Mouse (Mus musculus) kidney, adult 18-20 months (tissue): ENCODE measurements around the gene Vps13d.

ENCODE experiments used
- DNase-seq: peaks from one replicate; pipeline ENCODE4 v3.0.0; 2021

Gene Vps13d

GRCm38 (mm10) chr4:145033392-145033791, 161.4 kb downstream of the Vps13d start:
- DNase-seq, result no peak

GRCm38 (mm10) chr4:145032637-145033036, 162.2 kb downstream of the Vps13d start:
- no peak for DNase-seq

- DNase-seq, result peak; percentile 55
Observed at GRCm38 (mm10) chr4:145031510-145031909, 163.3 kb downstream of the Vps13d start.

- DNase-seq, result peak; percentile 67
Observed at GRCm38 (mm10) chr4:145026449-145026851, 168.4 kb downstream of the Vps13d start.

- peak; percentile 47 for DNase-seq
Observed at GRCm38 (mm10) chr4:145025409-145025762, 169.4 kb downstream of the Vps13d start.

- DNase-seq, result peak; percentile 44
Observed at GRCm38 (mm10) chr4:145024694-145025408, 170.0 kb downstream of the Vps13d start.

- DNase-seq, result peak; percentile 68
Observed at GRCm38 (mm10) chr4:145023911-145024310, 170.9 kb downstream of the Vps13d start.

GRCm38 (mm10) chr4:145022815-145023214, 172.0 kb downstream of the Vps13d start:
- peak; percentile 26 for DNase-seq

GRCm38 (mm10) chr4:145022211-145022610, 172.6 kb downstream of the Vps13d start:
- no peak for DNase-seq

- DNase-seq, result no peak
Observed at GRCm38 (mm10) chr4:145020383-145020782, 174.4 kb downstream of the Vps13d start.

- no peak for DNase-seq
Observed at GRCm38 (mm10) chr4:145019121-145019714, 175.6 kb downstream of the Vps13d start.

- DNase-seq, result peak; percentile 72
Observed at GRCm38 (mm10) chr4:145017745-145018144, 177.1 kb downstream of the Vps13d start.

- no peak for DNase-seq
Observed at GRCm38 (mm10) chr4:145016669-145017068, 178.1 kb downstream of the Vps13d start.

- peak; percentile 64 for DNase-seq
Observed at GRCm38 (mm10) chr4:145014632-145014960, 180.2 kb downstream of the Vps13d start.

- DNase-seq, result peak; percentile 33
Observed at GRCm38 (mm10) chr4:145013760-145014631, 180.8 kb downstream of the Vps13d start.

GRCm38 (mm10) chr4:145013187-145013586, 181.6 kb downstream of the Vps13d start:
- peak; percentile 25 for DNase-seq

GRCm38 (mm10) chr4:145011156-145011555, 183.6 kb downstream of the Vps13d start:
- DNase-seq, result no peak

GRCm38 (mm10) chr4:145009934-145010333, 184.9 kb downstream of the Vps13d start:
- DNase-seq, result peak; percentile 46

GRCm38 (mm10) chr4:145009437-145009836, 185.4 kb downstream of the Vps13d start:
- DNase-seq, result peak; percentile 56

GRCm38 (mm10) chr4:145005943-145006545, 188.8 kb downstream of the Vps13d start:
- DNase-seq, result no peak

GRCm38 (mm10) chr4:145004176-145004575, 190.6 kb downstream of the Vps13d start:
- peak; percentile 25 for DNase-seq

- DNase-seq, result no peak
Observed at GRCm38 (mm10) chr4:145002733-145003132, 192.1 kb downstream of the Vps13d start.

- DNase-seq, result peak; percentile 84
Observed at GRCm38 (mm10) chr4:144999903-145000382, 194.9 kb downstream of the Vps13d start.
